Mouse (Mus musculus) C2C12 (cell line): ENCODE results near the gene Aqp1.

Experiments used
- CTCF ChIP-seq: IDR thresholded peaks from one replicate; pipeline ENCODE4 v1.5.1; 2011; ENCODE audit not compliant: control insufficient read depth, insufficient read depth, insufficient read length
- FOSL1 ChIP-seq: IDR thresholded peaks from one replicate; pipeline ENCODE4 v1.8.0; 2011; ENCODE audit warnings: mild to moderate bottlenecking, low read length; ENCODE audit not compliant: poor library complexity, insufficient read depth, severe bottlenecking
- MYOD1 ChIP-seq: IDR thresholded peaks from one replicate; pipeline ENCODE4 v1.6.1; 2011; ENCODE audit warnings: low read depth; ENCODE audit not compliant: control insufficient read depth, insufficient read length
- MYOG ChIP-seq: IDR thresholded peaks from one replicate; pipeline ENCODE4 v1.6.1; 2011; ENCODE audit not compliant: control insufficient read depth, insufficient read length; ENCODE audit errors: extremely low read depth

- TF ChIP-seq FOSL1 (no peak), MYOD1 (no peak), MYOG (no peak), CTCF (no peak)
Measured at GRCm38 (mm10) chr6:55394854-55395253, 58.6 kb downstream of the Aqp1 start.
